Mouse (Mus musculus): ENCODE data around the gene Dock1. TPM values are rescaled to one million over a fixed set of nuclear protein-coding genes. Genes with fewer than 3 reads are reported as not detected.

Dock1 gene
- polyA plus RNA-seq, 1 experiment from 2014 or later, result 14.0 TPM

GRCm38 (mm10) chr7:134959086-134959485 is 288.6 kb downstream of the Dock1 start:
- H3K4me2 ChIP-seq (replicated peaks; ENCODE audit: low read depth, low read length), result no peak overlapping the region
- ATAC-seq (no peak), DNase-seq (ENCODE audit: low spot score) (no peak)
- H3K4me3 ChIP-seq (ENCODE audit: low read depth, low read length), result no peak overlapping the region
- no peak overlapping the region for H3K9ac ChIP-seq (replicated peaks; ENCODE audit: low read depth)
- H3K9me3 ChIP-seq (ENCODE audit: low read length), result no peaks in the 10 kb centered on the region
- H3K4me1 ChIP-seq (ENCODE audit: insufficient read depth, low read depth, low read length), result no peaks in the 10 kb centered on the region
- WGBS, result 81% methylated on average over 6 of the region's 6 CpGs
- no peak overlapping the region for H3K27ac ChIP-seq (ENCODE audit: low read length)
- H3K36me3 ChIP-seq (ENCODE audit: insufficient read depth, low read length), result no peaks in the 10 kb centered on the region
- no peaks in the 10 kb centered on the region for H3K27me3 ChIP-seq (replicated peaks; ENCODE audit: insufficient read depth, low read length)
- TF ChIP-seq CTCF (IDR thresholded peaks at IDR 0.05) (no peak), EP300 (IDR thresholded peaks at IDR 0.05) (no peak)

GRCm38 (mm10) chr7:134960871-134961270 is 290.4 kb downstream of the Dock1 start:
- WGBS, result 67% methylated on average over 4 of the region's 4 CpGs
- DNase-seq (ENCODE audit: low spot score) (no peak), ATAC-seq (no peak)
- Histone ChIP-seq H3K4me3 (ENCODE audit: low read depth, low read length) (no peak overlapping the region), H3K27ac (ENCODE audit: low read length) (no peak overlapping the region), H3K4me1 (ENCODE audit: insufficient read depth, low read depth, low read length) (no peaks in the 10 kb centered on the region), H3K27me3 (replicated peaks; ENCODE audit: insufficient read depth, low read length) (no peaks in the 10 kb centered on the region), H3K9ac (replicated peaks; ENCODE audit: low read depth) (no peak overlapping the region), H3K4me2 (replicated peaks; ENCODE audit: low read depth, low read length) (no peak overlapping the region), H3K36me3 (ENCODE audit: insufficient read depth, low read length) (no peaks in the 10 kb centered on the region), H3K9me3 (ENCODE audit: low read length) (no peaks in the 10 kb centered on the region)
- no peak for TF ChIP-seq EP300 (IDR thresholded peaks at IDR 0.05)
- peak; percentile 74 for TF ChIP-seq CTCF (IDR thresholded peaks at IDR 0.05)

DNA sequence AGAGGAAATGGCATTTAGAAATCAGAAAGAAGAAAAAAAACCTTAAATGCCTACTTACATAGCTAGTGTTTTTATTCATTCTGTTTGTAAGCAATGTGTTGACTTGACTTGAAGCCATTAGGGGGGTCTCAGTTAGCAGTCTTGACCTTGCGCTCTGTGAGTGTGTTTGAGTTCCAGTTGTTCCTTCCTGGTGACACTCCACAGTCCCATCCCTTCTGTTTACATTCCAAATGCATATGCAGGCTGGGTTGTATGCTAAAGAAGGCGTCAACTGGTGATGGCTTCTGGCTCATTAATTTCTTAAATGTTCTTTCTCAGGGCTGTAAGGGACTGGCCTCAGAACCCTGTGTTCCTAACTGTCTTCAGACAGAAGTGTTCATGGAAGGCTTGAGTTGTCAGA is 291.2 kb downstream of the Dock1 start:
- H3K27ac ChIP-seq (ENCODE audit: low read length), result no peak overlapping the region
- no peaks in the 10 kb centered on the region for H3K27me3 ChIP-seq (replicated peaks; ENCODE audit: insufficient read depth, low read length)
- no peaks in the 10 kb centered on the region for H3K4me1 ChIP-seq (ENCODE audit: insufficient read depth, low read depth, low read length)
- ATAC-seq (peak; percentile 79), DNase-seq (ENCODE audit: low spot score) (peak; percentile 55)
- no peaks in the 10 kb centered on the region for H3K36me3 ChIP-seq (ENCODE audit: insufficient read depth, low read length)
- 60% methylated on average over 2 of the region's 2 CpGs for WGBS
- H3K4me3 ChIP-seq (ENCODE audit: low read depth, low read length), result no peak overlapping the region
- no peaks in the 10 kb centered on the region for H3K9me3 ChIP-seq (ENCODE audit: low read length)
- TF ChIP-seq CTCF (IDR thresholded peaks at IDR 0.05) (no peak), EP300 (IDR thresholded peaks at IDR 0.05) (peak; percentile 80)
- no peak overlapping the region for H3K9ac ChIP-seq (replicated peaks; ENCODE audit: low read depth)
- no peak overlapping the region for H3K4me2 ChIP-seq (replicated peaks; ENCODE audit: low read depth, low read length)

- Histone ChIP-seq H3K9me3 (ENCODE audit: low read length) (no peaks in the 10 kb centered on the region), H3K4me2 (replicated peaks; ENCODE audit: low read depth, low read length) (no peak overlapping the region), H3K27ac (ENCODE audit: low read length) (no peak overlapping the region), H3K36me3 (ENCODE audit: insufficient read depth, low read length) (no peaks in the 10 kb centered on the region), H3K4me1 (ENCODE audit: insufficient read depth, low read depth, low read length) (no peaks in the 10 kb centered on the region), H3K4me3 (ENCODE audit: low read depth, low read length) (no peak overlapping the region), H3K27me3 (replicated peaks; ENCODE audit: insufficient read depth, low read length) (no peaks in the 10 kb centered on the region), H3K9ac (replicated peaks; ENCODE audit: low read depth) (no peak overlapping the region)
- DNase-seq (ENCODE audit: low spot score) (no peak), ATAC-seq (no peak)
- WGBS, result 95% methylated on average over 3 of the region's 3 CpGs
- TF ChIP-seq EP300 (IDR thresholded peaks at IDR 0.05) (no peak), CTCF (IDR thresholded peaks at IDR 0.05) (no peak)
Measured at GRCm38 (mm10) chr7:134990244-134990643, 319.8 kb downstream of the Dock1 start.

GRCm38 (mm10) chr7:134990911-134991310 is 320.5 kb downstream of the Dock1 start:
- ATAC-seq, result no peak
- 89% methylated on average over 2 of the region's 2 CpGs for WGBS

DNA sequence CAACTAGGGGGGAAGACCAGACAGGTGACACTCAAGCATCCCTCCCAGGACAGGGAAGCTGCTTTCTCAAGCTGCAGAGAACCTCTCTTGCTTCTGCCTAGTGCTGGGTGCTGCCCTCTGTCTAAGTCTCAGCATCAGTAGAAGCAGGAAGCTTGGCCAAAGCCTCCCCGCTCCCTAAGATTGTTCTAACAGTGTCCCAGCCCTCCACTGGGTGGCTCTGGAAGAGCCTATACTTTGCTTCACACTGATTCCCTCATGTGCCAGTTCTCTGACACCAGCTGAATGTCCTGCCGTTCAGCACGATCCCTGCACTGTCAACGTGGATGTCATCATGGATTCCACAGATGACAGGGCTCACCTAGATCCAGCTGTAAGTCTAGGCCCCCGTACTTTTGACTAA is 324.5 kb downstream of the Dock1 start:
- Histone ChIP-seq H3K4me2 (replicated peaks; ENCODE audit: low read depth, low read length) (no peak overlapping the region), H3K4me3 (ENCODE audit: low read depth, low read length) (no peak overlapping the region), H3K36me3 (ENCODE audit: insufficient read depth, low read length) (0 out of 2 replicates have a peak, but pooled peaks cover 9% of the 10 kb centered on the region), H3K9ac (replicated peaks; ENCODE audit: low read depth) (no peak overlapping the region), H3K4me1 (ENCODE audit: insufficient read depth, low read depth, low read length) (no peaks in the 10 kb centered on the region), H3K27ac (ENCODE audit: low read length) (no peak overlapping the region), H3K27me3 (replicated peaks; ENCODE audit: insufficient read depth, low read length) (no peaks in the 10 kb centered on the region), H3K9me3 (ENCODE audit: low read length) (no peaks in the 10 kb centered on the region)
- ATAC-seq (no peak), DNase-seq (ENCODE audit: low spot score) (no peak)
- WGBS, result 88% methylated on average over 5 of the region's 5 CpGs
- TF ChIP-seq EP300 (IDR thresholded peaks at IDR 0.05) (no peak), CTCF (IDR thresholded peaks at IDR 0.05) (no peak)

More at GRCm38 (mm10) chr7:134990911-134991310, 320.5 kb downstream of the Dock1 start:
- H3K4me3 ChIP-seq (ENCODE audit: low read depth, low read length), result no peak overlapping the region
- no peaks in the 10 kb centered on the region for H3K36me3 ChIP-seq (ENCODE audit: insufficient read depth, low read length)
- no peaks in the 10 kb centered on the region for H3K9me3 ChIP-seq (ENCODE audit: low read length)
- H3K27ac ChIP-seq (ENCODE audit: low read length), result no peak overlapping the region
- no peaks in the 10 kb centered on the region for H3K27me3 ChIP-seq (replicated peaks; ENCODE audit: insufficient read depth, low read length)
- no peak for TF ChIP-seq CTCF (IDR thresholded peaks at IDR 0.05)
- no peak for TF ChIP-seq EP300 (IDR thresholded peaks at IDR 0.05)
- H3K9ac ChIP-seq (replicated peaks; ENCODE audit: low read depth), result no peak overlapping the region
- no peaks in the 10 kb centered on the region for H3K4me1 ChIP-seq (ENCODE audit: insufficient read depth, low read depth, low read length)
- no peak for DNase-seq (ENCODE audit: low spot score)
- H3K4me2 ChIP-seq (replicated peaks; ENCODE audit: low read depth, low read length), result no peak overlapping the region

DNA sequence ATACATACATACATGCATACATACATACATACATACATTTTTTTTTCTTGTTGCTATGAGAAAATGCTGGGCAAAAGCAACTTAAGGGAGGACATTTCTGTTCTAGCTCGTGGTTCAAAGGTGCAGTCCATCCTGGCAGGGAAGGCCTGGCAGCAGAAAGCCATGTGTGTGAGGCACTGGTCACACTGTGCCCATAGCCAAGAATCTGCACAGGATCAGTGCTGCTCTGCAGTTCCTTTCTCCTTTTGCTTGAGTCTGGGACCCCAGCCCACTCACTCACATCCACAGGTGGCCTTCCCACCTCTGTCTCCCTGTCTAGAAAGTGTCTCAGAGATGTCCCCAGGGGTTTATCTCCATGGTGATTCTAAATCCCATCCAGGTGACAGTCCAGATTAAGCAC is 331.8 kb downstream of the Dock1 start:
- no peak for ATAC-seq
- H3K4me1 ChIP-seq (ENCODE audit: insufficient read depth, low read depth, low read length), result no peaks in the 10 kb centered on the region
- DNase-seq (ENCODE audit: low spot score), result no peak
- no peaks in the 10 kb centered on the region for H3K27me3 ChIP-seq (replicated peaks; ENCODE audit: insufficient read depth, low read length)
- H3K36me3 ChIP-seq (ENCODE audit: insufficient read depth, low read length), result 0 out of 2 replicates have a peak, but pooled peaks cover 10% of the 10 kb centered on the region
- no peak overlapping the region for H3K27ac ChIP-seq (ENCODE audit: low read length)
- no peak overlapping the region for H3K9ac ChIP-seq (replicated peaks; ENCODE audit: low read depth)
- no peak for TF ChIP-seq EP300 (IDR thresholded peaks at IDR 0.05)
- TF ChIP-seq CTCF (IDR thresholded peaks at IDR 0.05), result no peak
- 89% methylated on average over 1 of the region's 1 CpGs for WGBS
- H3K9me3 ChIP-seq (ENCODE audit: low read length), result no peaks in the 10 kb centered on the region
- H3K4me2 ChIP-seq (replicated peaks; ENCODE audit: low read depth, low read length), result no peak overlapping the region
- H3K4me3 ChIP-seq (ENCODE audit: low read depth, low read length), result no peak overlapping the region

All from lung, postnatal 0 days (tissue).